Mouse (Mus musculus) forebrain, embryonic 16.5 days (tissue): ENCODE results near the gene Fsd1l. TPM values are rescaled to one million over a fixed set of nuclear protein-coding genes. Genes with fewer than 3 reads are reported as not detected.
"Not testable (repeated sequence)": the region's sequence is repeated elsewhere in the genome, so short reads cannot be mapped to it uniquely, and the experiment has no call there.

Experiments
- ATAC-seq: fragments of 200-750 bp; cut with Nextera tagmentation; 2 replicates; pipeline ENCODE4 v1.8.0; 2017; ENCODE audit warnings: mild to moderate bottlenecking, moderate library complexity
- H3K27ac ChIP-seq: fragments of 300-500 bp; sonication (generic); 2 replicates; pipeline ENCODE4 v1.5.1; 2014; ENCODE audit warnings: low read length, control low read depth
- H3K27me3 ChIP-seq: fragments of 300-500 bp; sonication (generic); replicated peaks from 2 replicates; pipeline ENCODE4 v1.6.1; 2014; ENCODE audit warnings: low read length; ENCODE audit not compliant: control insufficient read depth, insufficient read depth
- H3K36me3 ChIP-seq: fragments of 300-500 bp; sonication (generic); 2 replicates; pipeline ENCODE4 v1.6.1; 2014; ENCODE audit not compliant: control insufficient read depth, insufficient read depth
- H3K4me1 ChIP-seq: fragments of 300-500 bp; sonication (generic); replicated peaks from 2 replicates; pipeline ENCODE4 v1.6.1; 2014; ENCODE audit warnings: low read length; ENCODE audit not compliant: control insufficient read depth, insufficient read depth
- H3K4me2 ChIP-seq: fragments of 300-500 bp; sonication (generic); 2 replicates; pipeline ENCODE4 v1.6.1; 2014; ENCODE audit warnings: mild to moderate bottlenecking, low read length, control low read depth
- H3K4me3 ChIP-seq: fragments of 300-500 bp; sonication (generic); replicated peaks from 2 replicates; pipeline ENCODE4 v1.5.1; 2014; ENCODE audit warnings: mild to moderate bottlenecking, low read length, control low read depth
- H3K9ac ChIP-seq: fragments of 300-500 bp; sonication (generic); replicated peaks from 2 replicates; pipeline ENCODE4 v1.6.1; 2014; ENCODE audit warnings: low read depth, low read length, control low read depth
- H3K9me3 ChIP-seq: fragments of 300-500 bp; sonication (generic); 2 replicates; pipeline ENCODE4 v1.6.1; 2016; ENCODE audit warnings: low read length; ENCODE audit not compliant: control insufficient read depth
- WGBS: fragments of 180-500 bp; shearing (Covaris S2); extraction: QIAGEN DNeasy Blood & Tissue Kit; methylation state at CpG from one replicate; pipeline ENCODE4 v1.1.7; 2014; 5-methylcytosine and 5-hydroxymethylcytosine counted together
- polyA plus RNA-seq: library from polyadenylated mRNA; unstranded; fragments of >200 nt; fragmentation: Nextera tagmentation; extraction: Ambion mirVana; gene quantifications from 2 replicates; pipeline ENCODE4 v1.2.1, GENCODE M21; 2015

Gene Fsd1l
- polyA plus RNA-seq, 1 experiment from 2014 or later, result 51.8 TPM

DNA sequence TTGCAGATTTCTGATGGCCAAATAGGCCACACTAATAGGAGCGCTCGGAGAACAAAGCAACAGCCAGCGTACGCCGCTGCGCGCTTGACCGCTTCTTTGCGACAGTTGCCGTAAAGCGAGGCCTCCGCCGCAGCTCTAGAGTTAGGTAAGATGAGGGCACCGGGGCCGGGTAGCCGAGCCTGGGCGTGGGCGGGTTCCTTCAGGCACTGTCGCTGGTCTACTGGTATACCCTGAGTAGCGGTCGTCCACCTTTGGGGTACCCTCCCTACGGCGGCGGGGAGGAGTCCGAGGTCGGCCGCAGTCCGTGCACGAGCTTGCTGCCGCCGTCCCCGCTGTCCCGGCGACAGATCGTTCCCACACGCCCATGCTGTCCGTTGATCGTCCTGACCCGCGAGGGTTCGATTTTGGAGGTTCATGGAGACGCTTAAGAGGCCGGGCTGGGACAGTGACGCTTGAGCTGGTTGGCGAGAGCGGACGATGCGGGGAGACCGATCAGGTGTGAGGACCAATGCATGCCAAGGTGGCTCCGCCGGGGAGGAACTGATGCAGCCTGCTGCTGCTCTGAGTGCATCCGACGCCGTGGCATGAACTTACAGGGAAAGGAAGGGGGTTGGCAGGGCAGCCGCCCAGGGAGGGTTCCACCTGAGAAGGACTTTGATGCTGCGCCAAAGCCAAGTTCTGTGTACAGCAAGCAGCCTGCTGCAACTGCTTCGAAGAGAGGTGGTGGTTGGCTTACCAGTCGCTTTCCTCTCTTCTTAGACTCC is 83.0 kb downstream of the Fsd1l start:
- Histone ChIP-seq H3K9ac (peak overlapping the region; percentile 67), H3K36me3 (no peaks in the 10 kb centered on the region), H3K9me3 (no peaks in the 10 kb centered on the region), H3K4me1 (peaks cover 11% of the 10 kb centered on the region), H3K4me3 (peak overlapping the region; percentile 68), H3K27ac (peak overlapping the region; percentile 88), H3K4me2 (peak overlapping the region; percentile 55), H3K27me3 (no peaks in the 10 kb centered on the region)
- peak; percentile 96 for ATAC-seq
- 7% methylated on average over 58 of the region's 58 CpGs for WGBS

- ATAC-seq, result no peak
- Histone ChIP-seq H3K4me2 (no peak overlapping the region), H3K36me3 (peaks cover under 1% of the 10 kb centered on the region; the same call in 1 of the 2 replicates), H3K9me3 (no peaks in the 10 kb centered on the region), H3K27ac (no peak overlapping the region), H3K9ac (no peak overlapping the region), H3K4me1 (peaks cover 11% of the 10 kb centered on the region), H3K4me3 (no peak overlapping the region), H3K27me3 (no peaks in the 10 kb centered on the region)
Observed at GRCm38 (mm10) chr4:53715977-53716376, 84.7 kb downstream of the Fsd1l start.

GRCm38 (mm10) chr4:53717546-53717945 is 86.3 kb downstream of the Fsd1l start:
- peaks cover 11% of the 10 kb centered on the region for H3K4me1 ChIP-seq
- no peak overlapping the region for H3K9ac ChIP-seq
- H3K36me3 ChIP-seq, result peaks cover 2% of the 10 kb centered on the region; the same call in 1 of the 2 replicates
- no peaks in the 10 kb centered on the region for H3K27me3 ChIP-seq
- 80% methylated on average over 4 of the region's 4 CpGs for WGBS
- ATAC-seq, result no peak
- H3K4me3 ChIP-seq, result no peak overlapping the region
- H3K27ac ChIP-seq, result no peak overlapping the region
- no peaks in the 10 kb centered on the region for H3K9me3 ChIP-seq
- H3K4me2 ChIP-seq, result no peak overlapping the region

GRCm38 (mm10) chr4:53718261-53718660 is 87.0 kb downstream of the Fsd1l start:
- Histone ChIP-seq H3K9ac (no peak overlapping the region), H3K36me3 (peaks cover 2% of the 10 kb centered on the region; the same call in 1 of the 2 replicates), H3K27ac (no peak overlapping the region), H3K4me1 (peaks cover 13% of the 10 kb centered on the region), H3K4me2 (no peak overlapping the region), H3K27me3 (no peaks in the 10 kb centered on the region), H3K4me3 (no peak overlapping the region), H3K9me3 (no peaks in the 10 kb centered on the region)
- WGBS, result 89% methylated on average over 5 of the region's 5 CpGs
- no peak for ATAC-seq

GRCm38 (mm10) chr4:53722506-53722905 is 91.2 kb downstream of the Fsd1l start:
- Histone ChIP-seq H3K4me3 (no peak overlapping the region), H3K27me3 (no peaks in the 10 kb centered on the region), H3K36me3 (peaks cover 5% of the 10 kb centered on the region), H3K27ac (no peak overlapping the region), H3K9ac (no peak overlapping the region), H3K4me1 (0 out of 2 replicates have a peak, but pooled peaks cover 2% of the 10 kb centered on the region), H3K4me2 (no peak overlapping the region), H3K9me3 (no peaks in the 10 kb centered on the region)
- ATAC-seq, result peak; percentile 95
- 35% methylated on average over 4 of the region's 4 CpGs for WGBS

GRCm38 (mm10) chr4:53726100-53726499 is 94.8 kb downstream of the Fsd1l start:
- not testable (repeated sequence) for H3K4me3 ChIP-seq
- peaks cover 12% of the 10 kb centered on the region for H3K36me3 ChIP-seq

DNA sequence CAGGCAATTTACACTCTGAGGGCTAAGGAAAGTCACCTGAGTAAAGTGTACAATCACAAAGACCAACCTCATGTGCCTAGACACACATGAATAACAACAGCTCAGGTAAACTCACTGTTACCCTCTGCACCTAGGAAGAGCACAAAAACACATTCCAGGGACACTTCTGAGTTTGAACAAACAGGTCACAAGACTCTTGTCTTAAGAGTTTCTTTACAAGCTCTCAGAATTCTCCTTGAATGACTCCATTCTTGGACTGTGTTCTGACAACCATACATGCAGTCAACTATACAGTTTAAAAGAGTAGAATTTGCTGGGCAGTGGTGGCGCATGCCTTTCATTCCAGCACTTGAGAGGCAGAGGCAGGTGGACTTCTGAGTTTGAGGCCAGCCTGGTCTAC is 96.8 kb downstream of the Fsd1l start:
- Histone ChIP-seq H3K4me2 (no peak overlapping the region), H3K4me3 (no peak overlapping the region), H3K9me3 (no peaks in the 10 kb centered on the region), H3K36me3 (peaks cover 19% of the 10 kb centered on the region; the same call in 1 of the 2 replicates), H3K9ac (no peak overlapping the region), H3K4me1 (0 out of 2 replicates have a peak, but pooled peaks cover under 1% of the 10 kb centered on the region), H3K27ac (no peak overlapping the region), H3K27me3 (no peaks in the 10 kb centered on the region)
- 100% methylated on average over 1 of the region's 1 CpGs for whole genome bisulfite sequencing
- no peak for ATAC-seq

More at GRCm38 (mm10) chr4:53726100-53726499, 94.8 kb downstream of the Fsd1l start:
- H3K4me1 ChIP-seq, H3K9me3 ChIP-seq, ATAC-seq, H3K4me2 ChIP-seq, H3K9ac ChIP-seq, H3K27me3 ChIP-seq, H3K27ac ChIP-seq: not testable (repeated sequence)
- 77% methylated on average over 2 of the region's 2 CpGs for WGBS

DNA sequence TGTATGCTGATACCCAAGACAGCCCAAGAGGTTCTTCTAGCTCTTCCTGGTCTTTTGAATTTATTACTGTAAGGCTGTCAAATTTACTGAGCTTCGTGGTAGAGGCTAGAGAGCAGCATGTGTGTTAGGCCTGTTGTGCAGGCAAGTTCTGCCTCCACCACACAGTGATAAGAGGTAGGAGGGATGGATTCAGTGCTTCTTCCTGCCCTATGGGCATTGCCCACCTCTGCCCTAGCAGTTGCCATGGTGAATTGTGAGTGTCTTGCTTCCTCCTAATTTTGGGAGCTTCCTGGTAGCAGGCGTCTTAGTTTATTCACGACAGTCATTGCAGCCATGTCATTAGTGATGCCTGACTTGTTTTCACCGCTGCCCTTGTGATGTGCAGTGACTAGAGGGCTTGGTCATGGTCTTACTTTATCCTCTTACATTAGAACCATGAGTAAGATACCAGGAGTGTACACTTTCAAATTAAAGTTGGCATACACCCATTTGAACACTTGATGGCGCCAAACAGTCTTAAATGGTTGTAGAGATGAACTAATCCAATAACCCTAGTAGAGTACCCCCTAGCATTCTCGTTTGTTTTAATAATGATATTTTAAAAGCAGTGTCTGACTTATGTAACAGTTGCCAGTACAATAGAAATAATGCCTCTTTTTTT is 107.8 kb downstream of the Fsd1l start:
- Histone ChIP-seq H3K4me2 (no peak overlapping the region), H3K9me3 (no peaks in the 10 kb centered on the region), H3K4me1 (no peaks in the 10 kb centered on the region), H3K4me3 (no peak overlapping the region), H3K27ac (no peak overlapping the region), H3K27me3 (no peaks in the 10 kb centered on the region), H3K9ac (no peak overlapping the region), H3K36me3 (peaks cover 17% of the 10 kb centered on the region)
- 33% methylated on average over 6 of the region's 6 CpGs for WGBS
- peak; percentile 71 for ATAC-seq

DNA sequence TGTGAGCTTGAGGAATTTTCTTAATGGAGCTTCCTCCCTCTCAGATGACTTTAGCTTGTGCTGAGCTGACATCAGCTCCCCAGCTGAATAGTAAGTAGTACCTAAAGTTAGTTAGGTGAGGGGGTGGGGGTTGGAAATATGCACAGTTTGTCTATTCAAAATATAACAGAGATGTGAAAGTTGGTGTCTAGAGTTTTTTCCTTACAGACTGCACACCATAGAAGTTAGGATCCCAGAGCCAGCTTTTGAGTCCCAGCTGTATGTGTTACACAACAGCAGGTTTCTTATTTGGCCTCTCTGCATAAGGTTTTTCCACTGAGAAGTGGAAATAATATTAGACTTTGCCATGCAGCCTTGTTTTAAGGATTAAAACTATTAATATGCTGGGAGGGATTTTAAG is 118.6 kb downstream of the Fsd1l start:
- H3K9me3 ChIP-seq, result no peaks in the 10 kb centered on the region
- H3K4me1 ChIP-seq, result peaks cover 8% of the 10 kb centered on the region
- no peak for ATAC-seq
- H3K27ac ChIP-seq, result no peak overlapping the region
- no peaks in the 10 kb centered on the region for H3K27me3 ChIP-seq
- no peak overlapping the region for H3K4me2 ChIP-seq
- no peak overlapping the region for H3K4me3 ChIP-seq
- peaks cover 14% of the 10 kb centered on the region for H3K36me3 ChIP-seq
- no peak overlapping the region for H3K9ac ChIP-seq
